In genomic region chr11:82933186-82933585, GRCm38 (mm10) we compare ENCODE assay signal across 8 mouse cellular contexts. TPM values are rescaled to one million over a fixed set of nuclear protein-coding genes. Genes with fewer than 3 reads are reported as not detected.
DNase-seq lines count a peak whose midpoint lies in the region; ATAC-seq and TF ChIP-seq lines count a peak whose summit lies in the region.
"Had no signal": no experiment of that assay in that cellular context is flagged by ENCODE, and none has a peak within 500 bp of the region (broad histone marks: within the 10 kb centered on the region; RNA-seq: fewer than 3 reads in every experiment).

No protein-coding gene starts in this region.

- DNase-seq in liver, adult 2 months (ENCODE audit: extremely low read depth, low read depth, low spot score), result no peak
- no peak for DNase-seq in liver
- no peak for DNase-seq in forebrain, embryonic 11.5 days (ENCODE audit: low spot score)
- DNase-seq in limb, embryonic 10.5 days (ENCODE audit: low spot score), result no peak
- no peak for DNase-seq in layer of hippocampus, adult 8-10 months (ENCODE audit: low spot score in 2 of 2)
- DNase-seq in spleen, postnatal 36 days (ENCODE audit: low spot score in 2 of 2), result no peak
- DNase-seq: left cerebral cortex, postnatal 4 days had no signal

- peak overlapping the region; percentile 46; the same call in 1 of the 2 replicates for H3K4me3 ChIP-seq in liver, adult 2 months (ENCODE audit: insufficient read depth, low read depth, low read length)
- peak overlapping the region; percentile 45 for H3K4me3 ChIP-seq in forebrain, embryonic 11.5 days (ENCODE audit: low read depth, low read length)
- peak overlapping the region; percentile 51 for H3K4me3 ChIP-seq in limb, embryonic 10.5 days
- H3K4me3 ChIP-seq in neural tube, embryonic 15.5 days (replicated peaks), result peak overlapping the region; percentile 50

- 4% methylated on average over 29 of the region's 29 CpGs for WGBS in liver, adult 2 months
- WGBS in forebrain, embryonic 11.5 days, result 2% methylated on average over 29 of the region's 29 CpGs
- WGBS in limb, embryonic 10.5 days, result 4% methylated on average over 29 of the region's 29 CpGs
- WGBS in neural tube, embryonic 15.5 days, result under 1% methylated on average over 29 of the region's 29 CpGs

- H3K4me2 ChIP-seq in forebrain, embryonic 11.5 days (ENCODE audit: low read depth, low read length, severe bottlenecking), result peak overlapping the region; percentile 96
- peak overlapping the region; percentile 98 for H3K4me2 ChIP-seq in neural tube, embryonic 15.5 days

- no peaks in the 10 kb centered on the region for H3K36me3 ChIP-seq in liver, adult 2 months (ENCODE audit: control insufficient read depth, insufficient read depth, low read length)
- no peaks in the 10 kb centered on the region for H3K36me3 ChIP-seq in forebrain, embryonic 11.5 days (ENCODE audit: control insufficient read depth, insufficient read depth, low read length)
- H3K36me3 ChIP-seq in limb, embryonic 10.5 days, result no peaks in the 10 kb centered on the region
- H3K36me3 ChIP-seq in neural tube, embryonic 15.5 days, result no peaks in the 10 kb centered on the region

- TF ChIP-seq POLR2A in liver, adult 2 months (IDR thresholded peaks at IDR 0.05; ENCODE audit: extremely low read depth, insufficient read depth, low read length), result no peak

- TF ChIP-seq CTCF in liver, adult 2 months (IDR thresholded peaks at IDR 0.05; ENCODE audit: low read depth, low read length), result no peak

- no peak for ATAC-seq in forebrain, embryonic 11.5 days (replicated peaks; ENCODE audit: low FRiP score)
- ATAC-seq in neural tube, embryonic 15.5 days (ENCODE audit: low FRiP score), result no peak

- H3K79me2 ChIP-seq in liver, adult 2 months (ENCODE audit: control insufficient read depth, insufficient read depth, low read length), result no peaks in the 10 kb centered on the region

- no peak overlapping the region for H3K27ac ChIP-seq in liver, adult 2 months (replicated peaks; ENCODE audit: insufficient read depth, low read depth, low read length)
- H3K27ac ChIP-seq in forebrain, embryonic 11.5 days (ENCODE audit: low read depth, low read length), result no peak overlapping the region
- H3K27ac ChIP-seq in limb, embryonic 10.5 days, result no peak overlapping the region
- no peak overlapping the region for H3K27ac ChIP-seq in neural tube, embryonic 15.5 days (replicated peaks)

- H3K27me3 ChIP-seq in liver, adult 2 months (ENCODE audit: control insufficient read depth, insufficient read depth, low read length), result peaks cover 17% of the 10 kb centered on the region
- peaks cover 45% of the 10 kb centered on the region for H3K27me3 ChIP-seq in forebrain, embryonic 11.5 days (ENCODE audit: control insufficient read depth, insufficient read depth, low read length)
- H3K27me3 ChIP-seq in limb, embryonic 10.5 days (ENCODE audit: low read depth, poor library complexity, severe bottlenecking), result peaks cover 95% of the 10 kb centered on the region
- peaks cover 62% of the 10 kb centered on the region for H3K27me3 ChIP-seq in neural tube, embryonic 15.5 days (replicated peaks)

- no peaks in the 10 kb centered on the region for H3K9me3 ChIP-seq in forebrain, embryonic 11.5 days (ENCODE audit: control insufficient read depth, low read length)
- no peaks in the 10 kb centered on the region for H3K9me3 ChIP-seq in limb, embryonic 10.5 days (replicated peaks)
- H3K9me3 ChIP-seq in neural tube, embryonic 15.5 days (replicated peaks), result no peaks in the 10 kb centered on the region

- H3K9ac ChIP-seq in liver, adult 2 months (ENCODE audit: low read depth, low read length), result peak overlapping the region; percentile 29; the same call in 1 of the 2 replicates
- H3K9ac ChIP-seq in forebrain, embryonic 11.5 days (ENCODE audit: low read length), result peak overlapping the region; percentile 35
- peak overlapping the region; percentile 14; the same call in 1 of the 2 replicates for H3K9ac ChIP-seq in neural tube, embryonic 15.5 days (replicated peaks)

- peaks cover 8% of the 10 kb centered on the region for H3K4me1 ChIP-seq in liver, adult 2 months (ENCODE audit: control insufficient read depth, insufficient read depth, low read length)
- H3K4me1 ChIP-seq in forebrain, embryonic 11.5 days (replicated peaks; ENCODE audit: control insufficient read depth, insufficient read depth, low read length), result no peaks in the 10 kb centered on the region; the same call in 1 of the 2 replicates
- H3K4me1 ChIP-seq in limb, embryonic 10.5 days, result peaks cover 14% of the 10 kb centered on the region
- peaks cover 23% of the 10 kb centered on the region for H3K4me1 ChIP-seq in neural tube, embryonic 15.5 days

RNA-seq across cellular contexts. Expression of gene Slfn5, which starts 18.0 kb away (rescaled TPM):
- 9.5 and 12.0 TPM in 2 replicates for total RNA-seq in liver, adult 2 months (2014; rRNA removed)
- polyA plus RNA-seq in liver, adult 2 months (2012; rRNA removed), result 0.83 and 1.3 TPM in 2 replicates
- 0.28 and 0.40 TPM in 2 replicates for polyA plus RNA-seq in forebrain, embryonic 11.5 days (2014; fragmentation: Nextera tagmentation; extraction: Ambion mirVana)
- 0.31 and 0.46 TPM in 2 replicates for polyA plus RNA-seq in limb, embryonic 10.5 days (2016; fragmentation: Nextera tagmentation; extraction: Ambion mirVana)
- 1.9 and 2.1 TPM in 2 replicates for polyA plus RNA-seq in neural tube, embryonic 15.5 days (2015; fragmentation: Nextera tagmentation; extraction: Ambion mirVana)
- total RNA-seq in layer of hippocampus, adult 8-10 months (2022), result 1 to 10 TPM; 4.1 to 6.8 (median 5.0) TPM

RNA-seq across cellular contexts. Expression of gene Unc45b, which starts 22.8 kb away (rescaled TPM):
- 0.46 and 0.81 TPM in 2 replicates for total RNA-seq in liver, adult 2 months (2014; rRNA removed)
- 0.32 TPM in 2 replicates for polyA plus RNA-seq in liver, adult 2 months (2012; rRNA removed)
- polyA plus RNA-seq in forebrain, embryonic 11.5 days (2014; fragmentation: Nextera tagmentation; extraction: Ambion mirVana), result 0.20 and 0.41 TPM in 2 replicates
- 0.73 and 1.4 TPM in 2 replicates for polyA plus RNA-seq in limb, embryonic 10.5 days (2016; fragmentation: Nextera tagmentation; extraction: Ambion mirVana)
- polyA plus RNA-seq in neural tube, embryonic 15.5 days (2015; fragmentation: Nextera tagmentation; extraction: Ambion mirVana), result 2.1 and 2.6 TPM in 2 replicates
- 1 to 10 TPM; 1.2 to 2.6 (median 1.6) TPM for total RNA-seq in layer of hippocampus, adult 8-10 months (2022)

RNA-seq across cellular contexts. Expression of gene Nle1, which starts 25.0 kb away (rescaled TPM):
- 2.3 and 2.6 TPM in 2 replicates for total RNA-seq in liver, adult 2 months (2014; rRNA removed)
- 11.0 and 15.6 TPM in 2 replicates for polyA plus RNA-seq in liver, adult 2 months (2012; rRNA removed)
- 31.9 and 34.8 TPM in 2 replicates for polyA plus RNA-seq in forebrain, embryonic 11.5 days (2014; fragmentation: Nextera tagmentation; extraction: Ambion mirVana)
- 54.6 and 55.3 TPM in 2 replicates for polyA plus RNA-seq in limb, embryonic 10.5 days (2016; fragmentation: Nextera tagmentation; extraction: Ambion mirVana)
- polyA plus RNA-seq in neural tube, embryonic 15.5 days (2015; fragmentation: Nextera tagmentation; extraction: Ambion mirVana), result 35.9 and 37.5 TPM in 2 replicates
- 10 to 100 TPM; 39.5 to 51.7 (median 46.7) TPM for total RNA-seq in layer of hippocampus, adult 8-10 months (2022)

RNA-seq across cellular contexts. Expression of gene Fndc8, which starts 41.3 kb away (rescaled TPM):
- total RNA-seq in liver, adult 2 months (2014; rRNA removed), result 0.20 TPM in 1 of 2 replicates, not detected in the other
- not detected in 2 replicates for polyA plus RNA-seq in liver, adult 2 months (2012; rRNA removed)
- 0.44 and 0.48 TPM in 2 replicates for polyA plus RNA-seq in forebrain, embryonic 11.5 days (2014; fragmentation: Nextera tagmentation; extraction: Ambion mirVana)
- 0.18 and 0.35 TPM in 2 replicates for polyA plus RNA-seq in limb, embryonic 10.5 days (2016; fragmentation: Nextera tagmentation; extraction: Ambion mirVana)
- 0.67 and 0.93 TPM in 2 replicates for polyA plus RNA-seq in neural tube, embryonic 15.5 days (2015; fragmentation: Nextera tagmentation; extraction: Ambion mirVana)
- total RNA-seq in layer of hippocampus, adult 8-10 months (2022), result not detected
- total RNA-seq: left cerebral cortex, postnatal 4 days had no signal

RNA-seq across cellular contexts. Expression of gene Rad51d, which starts 42.8 kb away (rescaled TPM):
- 4.0 and 5.0 TPM in 2 replicates for total RNA-seq in liver, adult 2 months (2014; rRNA removed)
- polyA plus RNA-seq in liver, adult 2 months (2012; rRNA removed), result 8.1 and 9.0 TPM in 2 replicates
- polyA plus RNA-seq in forebrain, embryonic 11.5 days (2014; fragmentation: Nextera tagmentation; extraction: Ambion mirVana), result 15.6 and 17.4 TPM in 2 replicates
- polyA plus RNA-seq in limb, embryonic 10.5 days (2016; fragmentation: Nextera tagmentation; extraction: Ambion mirVana), result 12.8 and 13.7 TPM in 2 replicates
- polyA plus RNA-seq in neural tube, embryonic 15.5 days (2015; fragmentation: Nextera tagmentation; extraction: Ambion mirVana), result 10.9 and 11.3 TPM in 2 replicates
- 10 to 100 TPM; 15.1 to 18.6 (median 17.1) TPM for total RNA-seq in layer of hippocampus, adult 8-10 months (2022)
